Mouse (Mus musculus) bone marrow macrophage, adult 2 months (primary cell): Measurements from ENCODE around the gene Col5a3.

Experiments
- CTCF ChIP-seq: IDR thresholded peaks from 2 replicates; pipeline ENCODE4 v1.5.1; 2012; ENCODE audit warnings: low read depth, mild to moderate bottlenecking, low read length, moderate library complexity
- POLR2A ChIP-seq: IDR thresholded peaks from 2 replicates; pipeline ENCODE4 v1.6.1; 2012; ENCODE audit warnings: mild to moderate bottlenecking, low read depth, low read length, borderline replicate concordance

DNA sequence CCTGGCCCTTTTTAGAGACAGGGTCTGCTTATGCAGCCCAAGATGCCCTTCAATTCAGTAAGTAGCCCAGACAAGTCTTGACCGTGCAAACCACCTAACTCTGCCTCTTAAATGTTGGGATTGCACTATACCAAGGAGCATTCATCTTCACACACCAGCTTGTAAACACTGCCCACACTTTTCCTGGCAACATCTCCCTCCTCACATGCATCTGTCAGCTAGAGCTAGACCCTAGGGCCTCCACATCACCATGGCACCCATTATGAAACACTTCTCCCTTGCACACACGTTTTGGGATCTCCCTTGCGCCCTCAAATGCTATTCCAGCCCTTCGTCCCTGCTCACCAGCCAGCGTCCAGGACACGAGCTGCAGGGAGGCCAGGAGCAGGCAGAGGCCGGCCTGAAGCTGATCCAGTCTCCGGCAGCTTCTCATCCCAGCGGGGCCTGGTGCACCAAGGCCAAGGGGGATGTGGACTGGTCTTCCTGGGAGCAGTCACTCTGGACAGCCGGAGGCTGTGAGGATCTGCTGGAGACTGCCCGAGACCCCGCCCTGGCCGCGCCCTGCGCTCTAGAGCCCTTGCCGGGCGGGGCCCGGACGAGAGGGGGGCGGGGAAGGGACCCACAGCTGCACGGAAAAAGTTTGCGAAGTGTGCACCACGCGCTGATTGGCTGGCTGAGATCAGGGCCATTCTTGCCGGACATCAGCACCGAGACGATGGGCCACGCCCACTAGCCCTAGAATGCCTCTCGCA is at the start of gene Col5a3:
- no peak for TF ChIP-seq POLR2A
- no peak for TF ChIP-seq CTCF
